Mouse (Mus musculus) limb, embryonic 11.5 days (tissue): ENCODE measurements at regions not wholly inside any gene's neighbourhood (a gene's known extent, or its start where the extent isn't known, plus 50 kb on each side); places are given as distances from the start of the nearest gene placed in this dataset.

Experiments used
- ATAC-seq: fragments of 200-750 bp; cut with Nextera tagmentation; 2 replicates; pipeline ENCODE4 v1.8.0; 2017; ENCODE audit warnings: low read depth; ENCODE audit not compliant: insufficient number of reproducible peaks, low FRiP score, low TSS enrichment
- DNase-seq: peaks from one replicate; pipeline ENCODE4 v3.0.0-alpha.2; 2015; ENCODE audit warnings: low spot score
- H3K27ac ChIP-seq: fragments of 300-500 bp; sonication (generic); replicated peaks from 2 replicates; pipeline ENCODE4 v1.5.1; 2014; ENCODE audit warnings: low read depth, mild to moderate bottlenecking, low read length
- H3K27me3 ChIP-seq: fragments of 300-500 bp; sonication (generic); 2 replicates; pipeline ENCODE4 v1.6.1; 2014; ENCODE audit warnings: mild to moderate bottlenecking, low read length, mixed read lengths; ENCODE audit not compliant: control insufficient read depth, insufficient read depth
- H3K36me3 ChIP-seq: fragments of 300-500 bp; sonication (generic); 2 replicates; pipeline ENCODE4 v1.6.1; 2014; ENCODE audit warnings: mild to moderate bottlenecking, low read length, moderate library complexity, mixed read lengths; ENCODE audit not compliant: control insufficient read depth, insufficient read depth
- H3K4me1 ChIP-seq: fragments of 300-500 bp; sonication (generic); 2 replicates; pipeline ENCODE4 v1.6.1; 2014; ENCODE audit warnings: low read length, mixed read lengths; ENCODE audit not compliant: control insufficient read depth, insufficient read depth
- H3K4me2 ChIP-seq: fragments of 300-500 bp; sonication (generic); 2 replicates; pipeline ENCODE4 v1.6.1; 2014; ENCODE audit warnings: low read depth, mild to moderate bottlenecking, moderate library complexity; ENCODE audit not compliant: severe bottlenecking
- H3K4me3 ChIP-seq: fragments of 300-500 bp; sonication (generic); 2 replicates; pipeline ENCODE4 v1.5.1; 2014; ENCODE audit warnings: low read depth, low read length
- H3K9ac ChIP-seq: fragments of 300-500 bp; sonication (generic); 2 replicates; pipeline ENCODE4 v1.6.1; 2014; ENCODE audit warnings: mild to moderate bottlenecking, low read length
- H3K9me3 ChIP-seq: fragments of 300-500 bp; sonication (generic); 2 replicates; pipeline ENCODE4 v1.6.1; 2016; ENCODE audit warnings: low read length; ENCODE audit not compliant: control insufficient read depth
- WGBS: fragments of 180-500 bp; shearing (Covaris S2); extraction: QIAGEN DNeasy Blood & Tissue Kit; methylation state at CpG from one replicate; pipeline ENCODE4 v1.1.7; 2014; 5-methylcytosine and 5-hydroxymethylcytosine counted together

- Histone ChIP-seq H3K9me3 (no peaks in the 10 kb centered on the region; the same call in 1 of the 2 replicates), H3K36me3 (no peaks in the 10 kb centered on the region), H3K4me3 (no peak overlapping the region), H3K4me2 (no peak overlapping the region), H3K9ac (no peak overlapping the region), H3K27ac (no peak overlapping the region), H3K4me1 (no peaks in the 10 kb centered on the region), H3K27me3 (no peaks in the 10 kb centered on the region)
- ATAC-seq = no peak
- 87% methylated on average over 5 of the region's 5 CpGs for WGBS
- no peak for DNase-seq
Observed at GRCm38 (mm10) chr5:128492541-128492940, 59.7 kb upstream of the Tmem132d start.

- no peak overlapping the region for H3K4me2 ChIP-seq
- 31% methylated on average over 9 of the region's 9 CpGs for WGBS
- no peaks in the 10 kb centered on the region for H3K36me3 ChIP-seq
- no peak overlapping the region for H3K27ac ChIP-seq
- H3K9me3 ChIP-seq = no peaks in the 10 kb centered on the region; the same call in 1 of the 2 replicates
- no peaks in the 10 kb centered on the region for H3K27me3 ChIP-seq
- DNase-seq (peak; percentile 62), ATAC-seq (no peak)
- no peak overlapping the region for H3K9ac ChIP-seq
- no peak overlapping the region for H3K4me3 ChIP-seq
- no peaks in the 10 kb centered on the region for H3K4me1 ChIP-seq
Observed at GRCm38 (mm10) chr5:128491155-128491554, 58.3 kb upstream of the Tmem132d start.

- H3K27me3 ChIP-seq = 0 out of 2 replicates have a peak, but pooled peaks cover 5% of the 10 kb centered on the region
- DNase-seq (no peak), ATAC-seq (no peak)
- no peaks in the 10 kb centered on the region for H3K36me3 ChIP-seq
- no peak overlapping the region for H3K9ac ChIP-seq
- no peaks in the 10 kb centered on the region for H3K4me1 ChIP-seq
- 82% methylated on average over 4 of the region's 4 CpGs for WGBS
- H3K27ac ChIP-seq = no peak overlapping the region
- no peaks in the 10 kb centered on the region; the same call in 1 of the 2 replicates for H3K9me3 ChIP-seq
- no peak overlapping the region for H3K4me2 ChIP-seq
- H3K4me3 ChIP-seq = no peak overlapping the region
Observed at GRCm38 (mm10) chr5:128488872-128489580, 56.1 kb upstream of the Tmem132d start.

- no peak for ATAC-seq
- Histone ChIP-seq H3K36me3 (no peaks in the 10 kb centered on the region), H3K9me3 (no peaks in the 10 kb centered on the region; the same call in 1 of the 2 replicates), H3K4me3 (no peak overlapping the region), H3K9ac (no peak overlapping the region), H3K4me2 (no peak overlapping the region), H3K4me1 (no peaks in the 10 kb centered on the region), H3K27ac (no peak overlapping the region), H3K27me3 (peaks cover 16% of the 10 kb centered on the region; the same call in 1 of the 2 replicates)
- WGBS = 61% methylated on average over 3 of the region's 3 CpGs
- DNase-seq = no peak
Observed at GRCm38 (mm10) chr5:128487371-128487770, 54.5 kb upstream of the Tmem132d start.

- WGBS = 46% methylated on average over 6 of the region's 6 CpGs
- Histone ChIP-seq H3K27me3 (peaks cover 16% of the 10 kb centered on the region; the same call in 1 of the 2 replicates), H3K9ac (no peak overlapping the region), H3K36me3 (no peaks in the 10 kb centered on the region), H3K27ac (no peak overlapping the region), H3K9me3 (no peaks in the 10 kb centered on the region), H3K4me1 (no peaks in the 10 kb centered on the region), H3K4me2 (no peak overlapping the region), H3K4me3 (no peak overlapping the region)
- ATAC-seq (no peak), DNase-seq (no peak)
Observed at GRCm38 (mm10) chr5:128484116-128484515, 51.2 kb upstream of the Tmem132d start.

- Histone ChIP-seq H3K4me1 (no peaks in the 10 kb centered on the region), H3K4me3 (no peak overlapping the region), H3K4me2 (peak overlapping the region; percentile 37; the same call in 1 of the 2 replicates), H3K36me3 (no peaks in the 10 kb centered on the region; the same call in 1 of the 2 replicates), H3K9ac (no peak overlapping the region), H3K27ac (no peak overlapping the region), H3K27me3 (peaks cover 16% of the 10 kb centered on the region; the same call in 1 of the 2 replicates), H3K9me3 (no peaks in the 10 kb centered on the region)
- DNase-seq (peak; percentile 34), ATAC-seq (no peak)
- WGBS = 6% methylated on average over 13 of the region's 13 CpGs
Observed at GRCm38 (mm10) chr5:128483441-128483810, 50.5 kb upstream of the Tmem132d start.

- WGBS = 3% methylated on average over 20 of the region's 20 CpGs
- H3K27ac ChIP-seq = no peak overlapping the region
- H3K36me3 ChIP-seq = no peaks in the 10 kb centered on the region; the same call in 1 of the 2 replicates
- peak overlapping the region; percentile 37 for H3K4me2 ChIP-seq
- ATAC-seq (no peak), DNase-seq (peak; percentile 49)
- no peak overlapping the region for H3K9ac ChIP-seq
- no peaks in the 10 kb centered on the region for H3K9me3 ChIP-seq
- no peaks in the 10 kb centered on the region for H3K4me1 ChIP-seq
- H3K4me3 ChIP-seq = no peak overlapping the region; the same call in 1 of the 2 replicates
- H3K27me3 ChIP-seq = peaks cover 16% of the 10 kb centered on the region; the same call in 1 of the 2 replicates
Observed at GRCm38 (mm10) chr5:128482617-128483440, 50.0 kb upstream of the Tmem132d start.
